Mouse (Mus musculus): Measurements from ENCODE around the gene Ifna1. TPM values are rescaled to one million over a fixed set of nuclear protein-coding genes. Genes with fewer than 3 reads are reported as not detected.

Gene Ifna1
- polyA plus RNA-seq (2012; fragmentation: generic; extraction: Trizol), result not detected

GRCm38 (mm10) chr4:88849698-88850097 lies at the start of gene Ifna1:
Gene Ifna1, plus strand, starts transcription at chr4:88850087.

GRCm38 (mm10) chr4:88802954-88803353 lies 46.9 kb upstream of the Ifna1 start, which contains the start of gene Gm13287:
Gene Gm13287, plus strand, starts transcription at chr4:88803254.

DNA sequence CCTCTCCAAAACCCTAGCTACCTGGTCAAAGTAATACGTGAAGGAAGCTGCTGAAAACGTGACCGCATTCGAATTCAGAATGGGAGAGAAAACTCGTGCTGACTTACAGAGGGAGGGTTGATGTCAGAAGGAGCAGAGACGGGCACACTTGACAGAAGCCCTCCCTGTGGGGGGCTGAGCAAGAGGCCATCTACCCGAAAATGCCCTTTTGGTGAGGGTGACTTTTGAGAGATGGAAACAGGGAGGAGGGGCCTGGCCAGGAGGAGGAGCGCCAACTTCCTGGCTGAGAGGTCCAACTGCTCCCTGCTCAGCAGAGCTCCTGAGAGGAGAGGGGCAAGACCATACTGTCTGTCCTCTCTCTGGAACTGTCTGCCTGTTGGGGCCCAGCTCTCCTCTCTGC lies 44.7 kb upstream of the Ifna1 start, which contains the start of gene Gm13288:
TSS of gene Gm13288 (plus strand) at position 301 of the 400 bp plus-strand sequence.

GRCm38 (mm10) chr4:88815928-88816327 lies 34.0 kb upstream of the Ifna1 start, which contains the start of gene Ifna7:
Gene Ifna7, plus strand, starts transcription at chr4:88816228.

GRCm38 (mm10) chr4:88819659-88820058 lies 30.2 kb upstream of the Ifna1 start, which contains the start of gene Ifna11:
Gene Ifna11, plus strand, starts transcription at chr4:88819959.

GRCm38 (mm10) chr4:88827116-88827515 lies 22.8 kb upstream of the Ifna1 start, which contains the start of gene Ifna6:
Gene Ifna6, plus strand, starts transcription at chr4:88827416.

DNA sequence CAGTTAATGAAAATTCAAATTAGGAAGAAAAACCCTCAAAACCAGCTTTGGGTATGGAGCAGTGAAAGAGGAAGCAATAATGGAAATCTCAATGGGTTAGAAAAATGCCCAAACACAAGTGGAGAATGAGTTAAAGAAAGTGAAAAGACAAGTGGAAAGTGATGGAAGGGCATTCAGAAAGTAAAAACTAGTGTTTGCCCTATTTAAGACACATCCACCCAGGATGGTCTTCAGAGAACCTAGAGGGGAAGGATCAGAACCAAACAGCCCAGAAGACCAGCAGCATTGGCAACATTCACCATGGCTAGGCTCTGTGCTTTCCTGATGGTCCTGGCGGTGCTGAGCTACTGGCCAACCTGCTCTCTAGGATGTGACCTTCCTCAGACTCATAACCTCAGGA lies 14.7 kb upstream of the Ifna1 start, which contains the start of gene Ifna5:
TSS of gene Ifna5 (plus strand) at position 301 of the 400 bp plus-strand sequence.

DNA sequence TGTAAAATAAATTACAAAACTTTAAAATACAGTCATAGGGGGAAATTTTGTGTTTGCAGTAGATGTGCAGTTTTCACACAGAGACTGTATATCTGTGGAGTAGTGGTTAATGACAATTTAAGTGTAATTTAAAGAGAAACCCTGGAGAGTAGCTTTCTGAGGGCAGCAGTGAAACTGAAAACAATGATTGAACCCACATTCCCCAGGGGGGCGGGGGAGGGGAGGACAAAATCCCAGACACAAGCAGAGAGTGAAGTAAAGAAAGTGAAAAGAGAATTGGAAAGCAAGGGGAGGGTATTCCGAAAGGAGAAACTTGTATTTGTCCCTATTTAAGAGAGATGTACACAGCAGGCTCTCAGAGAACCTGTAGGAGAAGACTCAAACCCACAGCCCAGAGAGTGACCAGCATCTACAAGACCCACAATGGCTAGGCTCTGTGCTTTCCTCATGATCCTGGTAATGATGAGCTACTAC lies 8.4 kb upstream of the Ifna1 start, which contains the start of gene Ifna4:
TSS of gene Ifna4 (plus strand) at position 424 of the 474 bp plus-strand sequence.

GRCm38 (mm10) chr4:88880101-88880500 lies 30.2 kb downstream of the Ifna1 start, which contains the start of gene Ifne:
Gene Ifne, minus strand, starts transcription at chr4:88880201.

Other genes starting within 250 kb of the Ifna1 start
- not detected for gene Ifna12, start 246.7 kb upstream of the Ifna1 start, polyA plus RNA-seq (2012; fragmentation: generic; extraction: Trizol)
- gene C87499, start 215.7 kb upstream of the Ifna1 start, polyA plus RNA-seq (2012; fragmentation: generic; extraction: Trizol), result not detected
- not detected for gene Ifna13, start 205.6 kb upstream of the Ifna1 start, polyA plus RNA-seq (2012; fragmentation: generic; extraction: Trizol)
- not detected for gene Ifna16, start 173.2 kb upstream of the Ifna1 start, polyA plus RNA-seq (2012; fragmentation: generic; extraction: Trizol)
- gene Ifna2, start 166.2 kb upstream of the Ifna1 start, polyA plus RNA-seq (2012; fragmentation: generic; extraction: Trizol), result not detected
- under 1 TPM in 1 of 2 experiments, not detected in 1; 0.05 TPM for gene Ifnab, start 158.7 kb upstream of the Ifna1 start, polyA plus RNA-seq (2012; fragmentation: generic; extraction: Trizol)
- gene Gm26566, start 128.3 kb upstream of the Ifna1 start, polyA plus RNA-seq (2012; fragmentation: generic; extraction: Trizol), result 1 to 10 TPM in 1 of 2 experiments, under 1 TPM in 1; 0.08 to 1.1 TPM
- gene Klhl9, start 127.6 kb upstream of the Ifna1 start, polyA plus RNA-seq (2012; fragmentation: generic; extraction: Trizol), result 10 to 100 TPM in 1 of 2 experiments, 1 to 10 TPM in 1; 1.1 to 12.5 TPM
- not detected for gene Gm13271, start 95.2 kb upstream of the Ifna1 start, polyA plus RNA-seq (2012; fragmentation: generic; extraction: Trizol)
- gene Gm13283, start 90.0 kb upstream of the Ifna1 start, polyA plus RNA-seq (2012; fragmentation: generic; extraction: Trizol), result not detected
- 1 to 10 TPM; 1.2 to 3.1 TPM for gene Gm13290, start 76.3 kb upstream of the Ifna1 start, polyA plus RNA-seq (2012; fragmentation: generic; extraction: Trizol)
- not detected for gene Gm13289, start 73.2 kb upstream of the Ifna1 start, polyA plus RNA-seq (2012; fragmentation: generic; extraction: Trizol)
- gene Gm13272, start 70.2 kb upstream of the Ifna1 start, polyA plus RNA-seq (2012; fragmentation: generic; extraction: Trizol), result under 1 TPM; 0.21 to 0.38 TPM
- not detected for gene Ifnz, start 68.0 kb upstream of the Ifna1 start, polyA plus RNA-seq (2012; fragmentation: generic; extraction: Trizol)
- 1 to 10 TPM in 1 of 2 experiments, under 1 TPM in 1; 0.42 to 1.7 TPM for gene Gm13276, start 64.4 kb upstream of the Ifna1 start, polyA plus RNA-seq (2012; fragmentation: generic; extraction: Trizol)
- gene Gm13277, start 61.5 kb upstream of the Ifna1 start, polyA plus RNA-seq (2012; fragmentation: generic; extraction: Trizol), result not detected
- not detected for gene Gm13278, start 58.5 kb upstream of the Ifna1 start, polyA plus RNA-seq (2012; fragmentation: generic; extraction: Trizol)
- gene Gm13275, start 55.6 kb upstream of the Ifna1 start, polyA plus RNA-seq (2012; fragmentation: generic; extraction: Trizol), result 1 to 10 TPM in 1 of 2 experiments, under 1 TPM in 1; 0.14 to 1.1 TPM
- gene Gm13279, start 52.7 kb upstream of the Ifna1 start, polyA plus RNA-seq (2012; fragmentation: generic; extraction: Trizol), result not detected
- gene Gm13285, start 50.4 kb upstream of the Ifna1 start, polyA plus RNA-seq (2012; fragmentation: generic; extraction: Trizol), result not detected
- gene Gm13287, start 46.8 kb upstream of the Ifna1 start, polyA plus RNA-seq (2012; fragmentation: generic; extraction: Trizol), result 1 to 10 TPM in 1 of 2 experiments, under 1 TPM in 1; 0.14 to 1.1 TPM
- gene Gm13288, start 44.6 kb upstream of the Ifna1 start, polyA plus RNA-seq (2012; fragmentation: generic; extraction: Trizol), result under 1 TPM; 0.05 to 0.50 TPM
- not detected for gene Ifna7, start 33.9 kb upstream of the Ifna1 start, polyA plus RNA-seq (2012; fragmentation: generic; extraction: Trizol)
- not detected for gene Ifna11, start 30.1 kb upstream of the Ifna1 start, polyA plus RNA-seq (2012; fragmentation: generic; extraction: Trizol)
- gene Ifna6, start 22.7 kb upstream of the Ifna1 start, polyA plus RNA-seq (2012; fragmentation: generic; extraction: Trizol), result not detected
- gene Ifna5, start 14.6 kb upstream of the Ifna1 start, polyA plus RNA-seq (2012; fragmentation: generic; extraction: Trizol), result not detected
- gene Ifna4, start 8.2 kb upstream of the Ifna1 start, polyA plus RNA-seq (2012; fragmentation: generic; extraction: Trizol), result not detected
- under 1 TPM in 1 of 2 experiments, not detected in 1; 0.08 TPM for gene Ifne, start 30.1 kb downstream of the Ifna1 start, polyA plus RNA-seq (2012; fragmentation: generic; extraction: Trizol)

Data from C3H10T1/2 (cell line).